Mouse (Mus musculus) stomach, embryonic 14.5 days (tissue): ENCODE data around the gene Hnrnpd. TPM values are rescaled to one million over a fixed set of nuclear protein-coding genes. Genes with fewer than 3 reads are reported as not detected.

Source experiments
- ATAC-seq: fragments of 200-750 bp; cut with Nextera tagmentation; 2 replicates; pipeline ENCODE4 v1.8.0; 2017; ENCODE audit warnings: low read depth, moderate TSS enrichment; ENCODE audit not compliant: insufficient number of reproducible peaks, insufficient read depth, low FRiP score
- H3K27ac ChIP-seq: fragments of 300-500 bp; sonication (generic); 2 replicates; pipeline ENCODE4 v1.5.1; 2014; ENCODE audit warnings: mild to moderate bottlenecking, low read length, moderate library complexity, mixed read lengths
- H3K27me3 ChIP-seq: fragments of 300-500 bp; sonication (generic); 2 replicates; pipeline ENCODE4 v1.6.1; 2014; ENCODE audit warnings: low read length, control low read depth, mixed read lengths; ENCODE audit not compliant: control insufficient read depth, insufficient read depth
- H3K36me3 ChIP-seq: fragments of 300-500 bp; sonication (generic); 2 replicates; pipeline ENCODE4 v1.6.1; 2014; ENCODE audit warnings: mild to moderate bottlenecking, control low read depth, low read length, moderate library complexity, mixed read lengths; ENCODE audit not compliant: control insufficient read depth, insufficient read depth
- H3K4me1 ChIP-seq: fragments of 300-500 bp; sonication (generic); 2 replicates; pipeline ENCODE4 v1.6.1; 2014; ENCODE audit warnings: low read length, control low read depth, mixed read lengths; ENCODE audit not compliant: control insufficient read depth, insufficient read depth
- H3K4me2 ChIP-seq: fragments of 300-500 bp; sonication (generic); replicated peaks from 2 replicates; pipeline ENCODE4 v1.6.1; 2014; ENCODE audit warnings: low read depth, low read length, control low read depth
- H3K4me3 ChIP-seq: fragments of 300-500 bp; sonication (generic); 2 replicates; pipeline ENCODE4 v1.5.1; 2014; ENCODE audit warnings: low read depth, low read length, control low read depth
- H3K9ac ChIP-seq: fragments of 300-500 bp; sonication (generic); replicated peaks from 2 replicates; pipeline ENCODE4 v1.6.1; 2014; ENCODE audit warnings: low read depth, mild to moderate bottlenecking, control low read depth, low read length, moderate library complexity, mixed read lengths
- H3K9me3 ChIP-seq: fragments of 300-500 bp; sonication (generic); 2 replicates; pipeline ENCODE4 v1.6.1; 2016; ENCODE audit warnings: low read depth, low read length, control low read depth; ENCODE audit not compliant: control insufficient read depth
- WGBS: fragments of 180-500 bp; shearing (Covaris S2); extraction: QIAGEN DNeasy Blood & Tissue Kit; methylation state at CpG from one replicate; pipeline ENCODE4 v1.1.7; 2014; 5-methylcytosine and 5-hydroxymethylcytosine counted together
- polyA plus RNA-seq: library from polyadenylated mRNA; unstranded; fragments of >200 nt; fragmentation: Nextera tagmentation; extraction: Ambion mirVana; gene quantifications from 2 replicates; pipeline ENCODE4 v1.2.1, GENCODE M21; 2014

The Hnrnpd gene
- 126 and 147 TPM in 2 replicates for polyA plus RNA-seq

DNA sequence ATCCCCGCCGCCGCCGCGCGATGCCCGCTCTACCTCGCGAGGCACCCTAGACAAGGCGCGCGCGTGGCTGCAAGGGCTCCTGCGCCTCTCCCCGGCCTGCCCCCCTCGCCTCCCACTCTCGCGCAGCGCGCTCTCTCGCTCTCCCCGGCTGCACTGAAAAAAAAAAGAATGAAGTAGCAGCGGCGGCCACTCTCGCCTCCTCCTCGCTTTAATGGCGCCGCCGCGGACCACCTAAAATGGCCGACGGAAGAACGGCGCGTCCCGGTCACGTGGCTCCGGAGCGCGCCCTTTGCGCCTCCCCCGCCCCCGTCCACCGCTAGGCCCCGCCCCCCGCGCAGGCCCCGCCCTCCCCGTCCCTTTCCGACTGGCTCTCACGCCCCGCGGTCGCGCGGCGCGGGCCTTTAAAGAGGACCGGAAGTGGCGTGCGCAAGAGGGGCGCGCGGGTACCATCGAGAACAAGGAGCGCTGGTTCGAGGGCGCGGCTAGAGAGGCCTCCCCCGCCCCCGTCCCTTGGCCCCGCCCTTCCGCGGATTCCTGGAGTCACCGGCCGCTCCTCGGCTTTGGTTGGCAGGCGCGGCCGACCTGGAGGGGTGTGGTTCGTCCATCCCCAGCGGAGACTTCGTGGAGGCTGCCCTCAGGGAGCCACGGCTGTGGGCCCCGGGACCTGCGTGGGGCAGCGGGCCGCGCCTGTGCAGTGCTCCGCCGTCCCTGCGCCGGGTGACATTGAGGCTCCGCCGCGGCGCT lies at the start of gene Hnrnpd, which contains the start of gene 4930524J08Rik:
TSS of gene Hnrnpd (minus strand) at position 240 of the 744 bp plus-strand sequence.
TSS of gene 4930524J08Rik (plus strand) at position 363 of the 744 bp plus-strand sequence.
- peak within 1 kb of the TSS; percentile 95 for H3K4me3 ChIP-seq
- peaks cover 14% of the 10 kb centered on the region; the same call in 1 of the 2 replicates for H3K4me1 ChIP-seq
- peaks cover 5% of the 10 kb centered on the region; the same call in 1 of the 2 replicates for H3K36me3 ChIP-seq
- H3K27me3 ChIP-seq = no peaks in the 10 kb centered on the region
- 1% methylated on average over 86 of the region's 97 CpGs for WGBS
- peak; percentile 97 for ATAC-seq
- H3K27ac ChIP-seq = peak within 1 kb of the TSS; percentile 98
- peak within 1 kb of the TSS; percentile 92 for H3K9ac ChIP-seq
- H3K4me2 ChIP-seq = peak within 1 kb of the TSS; percentile 79
- H3K9me3 ChIP-seq = no peaks in the 10 kb centered on the region

DNA sequence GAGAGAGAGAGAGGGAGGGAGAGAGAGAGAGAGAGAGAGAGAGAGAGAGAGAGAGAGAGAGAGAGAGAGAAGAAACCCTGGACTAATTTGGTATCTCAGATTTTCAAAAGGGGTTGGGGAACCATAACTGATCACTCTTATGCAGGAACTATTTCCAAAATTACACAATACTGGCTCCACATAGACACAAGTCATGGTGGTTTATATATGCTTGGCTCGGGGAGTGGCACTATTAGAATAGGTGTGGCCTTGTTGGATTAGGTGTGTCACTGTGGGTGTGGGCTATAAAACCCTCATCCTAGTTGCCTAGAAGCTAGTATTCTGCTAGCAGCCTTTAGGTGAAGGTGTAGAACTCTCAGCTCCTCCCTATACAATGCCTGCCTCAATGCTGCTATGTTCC lies 46.1 kb upstream of the Hnrnpd start:
- Histone ChIP-seq H3K36me3 (no peaks in the 10 kb centered on the region), H3K27ac (no peak overlapping the region), H3K4me2 (no peak overlapping the region), H3K27me3 (no peaks in the 10 kb centered on the region), H3K4me3 (no peak overlapping the region), H3K9me3 (no peaks in the 10 kb centered on the region), H3K4me1 (0 out of 2 replicates have a peak, but pooled peaks cover 1% of the 10 kb centered on the region), H3K9ac (no peak overlapping the region)
- WGBS = 87% methylated on average over 1 of the region's 1 CpGs
- ATAC-seq = no peak

DNA sequence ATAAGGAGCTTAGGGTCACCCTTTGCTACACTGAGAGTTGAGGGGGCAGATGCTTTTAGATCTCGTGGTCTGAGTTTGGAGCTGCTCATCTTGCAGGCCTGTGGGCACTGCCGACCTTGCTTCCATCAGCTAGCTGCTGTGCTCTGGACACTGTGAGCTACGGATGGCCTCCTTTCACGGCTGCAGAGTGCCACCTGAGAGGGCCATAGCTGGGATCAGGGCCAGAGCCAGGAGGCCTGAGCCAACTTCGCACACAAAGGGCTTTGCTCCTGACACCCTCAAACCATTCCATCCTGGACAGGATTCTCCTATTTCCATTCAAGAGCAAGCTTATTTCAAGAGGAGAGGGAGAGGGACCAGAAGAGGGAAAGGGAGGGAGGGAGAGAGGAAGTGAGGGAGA lies 45.7 kb upstream of the Hnrnpd start:
- no peaks in the 10 kb centered on the region for H3K4me1 ChIP-seq
- ATAC-seq = no peak
- WGBS = 73% methylated on average over 5 of the region's 5 CpGs
- H3K36me3 ChIP-seq = no peaks in the 10 kb centered on the region
- H3K4me2 ChIP-seq = no peak overlapping the region
- H3K4me3 ChIP-seq = no peak overlapping the region
- H3K9ac ChIP-seq = no peak overlapping the region
- H3K9me3 ChIP-seq = no peaks in the 10 kb centered on the region
- H3K27me3 ChIP-seq = no peaks in the 10 kb centered on the region
- H3K27ac ChIP-seq = no peak overlapping the region

DNA sequence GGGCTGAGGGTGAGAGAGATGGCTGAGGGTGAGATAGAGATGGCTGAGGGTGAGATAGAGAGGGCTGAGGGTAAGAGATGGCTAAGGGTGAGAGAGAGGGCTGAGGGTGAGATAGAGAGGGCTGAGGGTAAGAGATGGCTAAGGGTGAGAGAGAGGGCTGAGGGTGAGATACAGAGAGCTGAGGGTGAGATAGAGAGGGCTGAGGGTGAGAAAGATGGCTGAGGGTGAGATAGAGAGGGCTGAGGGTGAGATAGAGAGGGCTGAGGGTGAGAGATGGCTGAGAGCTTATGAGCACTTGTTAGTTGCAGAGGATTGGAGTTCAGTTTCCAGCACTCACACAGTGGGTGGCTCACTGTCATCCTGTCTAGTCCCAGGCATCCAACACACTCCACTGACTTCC lies 41.4 kb upstream of the Hnrnpd start:
- H3K4me1 ChIP-seq = no peaks in the 10 kb centered on the region
- no peak overlapping the region for H3K4me2 ChIP-seq
- H3K9ac ChIP-seq = no peak overlapping the region
- no peaks in the 10 kb centered on the region for H3K9me3 ChIP-seq
- H3K36me3 ChIP-seq = no peaks in the 10 kb centered on the region
- H3K4me3 ChIP-seq = no peak overlapping the region
- H3K27ac ChIP-seq = no peak overlapping the region
- H3K27me3 ChIP-seq = no peaks in the 10 kb centered on the region
- ATAC-seq = no peak

DNA sequence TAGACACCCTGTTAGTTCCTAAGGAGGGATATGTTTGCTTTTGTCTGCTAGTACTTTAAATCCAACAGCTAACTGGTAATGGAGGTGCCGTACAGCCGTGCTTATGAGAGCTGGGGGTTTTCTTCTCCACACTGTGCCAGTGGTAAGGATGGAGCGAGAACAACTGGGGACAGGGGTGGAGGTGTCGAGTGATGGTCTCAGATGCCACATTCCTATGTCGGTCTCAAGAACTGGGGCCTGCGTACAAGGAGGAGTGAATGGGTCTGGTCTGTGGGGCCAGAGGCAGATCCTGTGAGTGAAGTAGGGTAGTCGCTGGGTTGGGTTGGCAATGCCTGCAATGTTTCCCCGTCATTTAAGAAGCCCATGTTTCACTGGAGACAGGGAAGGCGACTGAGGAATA lies 33.9 kb upstream of the Hnrnpd start:
- Histone ChIP-seq H3K27me3 (no peaks in the 10 kb centered on the region), H3K36me3 (no peaks in the 10 kb centered on the region), H3K4me1 (no peaks in the 10 kb centered on the region), H3K27ac (no peak overlapping the region), H3K4me3 (no peak overlapping the region), H3K9ac (no peak overlapping the region), H3K4me2 (no peak overlapping the region), H3K9me3 (no peaks in the 10 kb centered on the region)
- ATAC-seq = no peak
- WGBS = 84% methylated on average over 9 of the region's 9 CpGs

DNA sequence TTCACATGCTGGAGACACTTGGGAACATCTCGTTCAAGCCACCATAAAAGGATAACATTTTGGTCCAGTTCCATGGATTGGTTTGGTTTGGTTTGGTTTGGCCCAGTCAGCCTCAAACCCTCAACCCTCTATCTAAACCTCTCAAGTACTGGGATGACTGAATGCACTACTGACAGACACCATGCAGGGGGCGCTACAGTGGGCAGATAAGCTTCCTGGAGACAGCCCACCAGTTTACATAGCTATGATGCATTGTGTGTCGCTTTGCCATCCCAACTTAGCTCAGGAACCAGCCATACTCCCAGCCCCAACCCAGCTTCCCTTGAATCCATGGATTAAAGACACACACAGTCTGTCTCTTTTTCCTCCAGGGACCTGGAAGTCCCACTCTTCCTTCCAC lies 29.7 kb upstream of the Hnrnpd start:
- H3K9me3 ChIP-seq = no peaks in the 10 kb centered on the region
- no peak for ATAC-seq
- no peak overlapping the region for H3K4me2 ChIP-seq
- H3K9ac ChIP-seq = no peak overlapping the region
- H3K36me3 ChIP-seq = no peaks in the 10 kb centered on the region
- H3K4me1 ChIP-seq = no peaks in the 10 kb centered on the region
- no peak overlapping the region for H3K27ac ChIP-seq
- no peaks in the 10 kb centered on the region for H3K27me3 ChIP-seq
- no peak overlapping the region for H3K4me3 ChIP-seq
- 65% methylated on average over 3 of the region's 3 CpGs for WGBS

DNA sequence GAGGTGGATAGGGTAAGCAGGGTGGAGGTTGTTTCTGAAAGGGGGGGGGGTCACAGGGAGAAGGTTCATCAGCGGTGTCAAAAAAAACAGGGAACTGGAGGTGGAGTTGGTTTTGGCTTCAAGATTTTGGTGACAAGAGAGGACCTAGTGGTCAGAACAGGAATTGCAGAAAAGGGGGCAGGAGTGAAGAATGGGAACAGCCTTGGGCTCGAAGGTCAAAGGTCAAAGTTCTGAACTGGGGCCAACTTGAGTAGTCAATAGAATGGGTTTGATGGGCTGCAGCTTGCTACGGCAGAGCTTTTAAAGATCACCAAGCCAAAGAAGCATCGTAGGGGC lies 28.3 kb upstream of the Hnrnpd start:
- Histone ChIP-seq H3K36me3 (no peaks in the 10 kb centered on the region), H3K4me2 (no peak overlapping the region), H3K27me3 (no peaks in the 10 kb centered on the region), H3K4me3 (no peak overlapping the region), H3K4me1 (no peaks in the 10 kb centered on the region), H3K9ac (no peak overlapping the region), H3K9me3 (no peaks in the 10 kb centered on the region), H3K27ac (no peak overlapping the region)
- 77% methylated on average over 4 of the region's 4 CpGs for WGBS
- ATAC-seq = no peak

DNA sequence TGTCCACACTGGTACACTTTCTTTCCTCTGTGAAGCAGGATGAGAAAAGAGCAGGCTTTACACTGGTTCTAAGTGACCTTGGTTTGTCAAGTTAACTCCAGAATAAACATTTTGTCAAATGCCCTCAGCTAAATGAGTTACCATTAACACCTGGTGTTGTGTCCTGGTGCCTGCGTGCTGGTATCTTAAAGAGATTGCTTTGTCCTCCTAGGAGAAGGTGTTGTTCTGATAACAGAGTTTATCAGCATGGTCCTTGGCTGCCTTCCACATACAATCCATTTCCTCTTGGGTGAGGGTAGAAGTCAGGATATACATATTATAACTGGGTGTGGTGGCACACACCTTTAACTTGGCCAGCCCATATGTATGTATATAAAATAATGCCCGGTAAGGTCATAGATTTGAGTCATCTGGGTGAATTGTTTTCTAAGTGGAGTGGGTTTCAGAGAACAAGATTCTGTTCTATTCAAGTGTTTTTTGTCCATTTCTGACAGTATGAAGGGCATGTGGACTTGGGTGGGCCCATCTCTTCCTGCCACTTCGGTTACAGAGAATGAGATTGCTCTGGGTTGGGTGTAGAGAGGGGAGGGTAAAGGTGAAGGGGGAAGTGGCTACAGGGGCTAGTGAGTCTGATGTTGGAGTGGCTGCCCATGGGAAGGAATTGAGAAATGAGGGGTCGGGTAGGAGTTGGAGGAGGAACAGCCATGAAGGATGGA lies 27.7 kb upstream of the Hnrnpd start:
- Histone ChIP-seq H3K9ac (no peak overlapping the region), H3K27ac (peak overlapping the region; percentile 72; the same call in 1 of the 2 replicates), H3K27me3 (no peaks in the 10 kb centered on the region), H3K9me3 (no peaks in the 10 kb centered on the region), H3K4me1 (no peaks in the 10 kb centered on the region), H3K4me3 (no peak overlapping the region), H3K4me2 (no peak overlapping the region), H3K36me3 (no peaks in the 10 kb centered on the region)
- peak; percentile 86 for ATAC-seq
- 68% methylated on average over 4 of the region's 4 CpGs for WGBS
